Mouse (Mus musculus) c-Kit-positive CD71-positive TER-119-positive erythroid progenitor cells, embryonic 14.5 days (primary cell): ENCODE data around the gene Dnajc30.

Experiments used
- DNase-seq: peaks from one replicate; pipeline ENCODE4 v3.0.0-alpha.2; 2013; ENCODE audit warnings: low spot score

Dnajc30 gene

GRCm38 (mm10) chr5:135109426-135109825 lies 45.4 kb downstream of the Dnajc30 start:
- no peak for DNase-seq

- no peak for DNase-seq
These were observed 46.0 kb downstream of the Dnajc30 start for GRCm38 (mm10) chr5:135109976-135110375.

GRCm38 (mm10) chr5:135113782-135114181 lies 49.8 kb downstream of the Dnajc30 start:
- no peak for DNase-seq

GRCm38 (mm10) chr5:135115241-135115640 lies 51.2 kb downstream of the Dnajc30 start:
- DNase-seq, result no peak
